Mouse (Mus musculus): ENCODE measurements around the gene Igf1r. TPM values are rescaled to one million over a fixed set of nuclear protein-coding genes. Genes with fewer than 3 reads are reported as not detected.

The Igf1r gene
- polyA plus RNA-seq (2016; fragmentation: Nextera tagmentation; extraction: Ambion mirVana): 34.7 and 38.7 TPM in 2 replicates

DNA sequence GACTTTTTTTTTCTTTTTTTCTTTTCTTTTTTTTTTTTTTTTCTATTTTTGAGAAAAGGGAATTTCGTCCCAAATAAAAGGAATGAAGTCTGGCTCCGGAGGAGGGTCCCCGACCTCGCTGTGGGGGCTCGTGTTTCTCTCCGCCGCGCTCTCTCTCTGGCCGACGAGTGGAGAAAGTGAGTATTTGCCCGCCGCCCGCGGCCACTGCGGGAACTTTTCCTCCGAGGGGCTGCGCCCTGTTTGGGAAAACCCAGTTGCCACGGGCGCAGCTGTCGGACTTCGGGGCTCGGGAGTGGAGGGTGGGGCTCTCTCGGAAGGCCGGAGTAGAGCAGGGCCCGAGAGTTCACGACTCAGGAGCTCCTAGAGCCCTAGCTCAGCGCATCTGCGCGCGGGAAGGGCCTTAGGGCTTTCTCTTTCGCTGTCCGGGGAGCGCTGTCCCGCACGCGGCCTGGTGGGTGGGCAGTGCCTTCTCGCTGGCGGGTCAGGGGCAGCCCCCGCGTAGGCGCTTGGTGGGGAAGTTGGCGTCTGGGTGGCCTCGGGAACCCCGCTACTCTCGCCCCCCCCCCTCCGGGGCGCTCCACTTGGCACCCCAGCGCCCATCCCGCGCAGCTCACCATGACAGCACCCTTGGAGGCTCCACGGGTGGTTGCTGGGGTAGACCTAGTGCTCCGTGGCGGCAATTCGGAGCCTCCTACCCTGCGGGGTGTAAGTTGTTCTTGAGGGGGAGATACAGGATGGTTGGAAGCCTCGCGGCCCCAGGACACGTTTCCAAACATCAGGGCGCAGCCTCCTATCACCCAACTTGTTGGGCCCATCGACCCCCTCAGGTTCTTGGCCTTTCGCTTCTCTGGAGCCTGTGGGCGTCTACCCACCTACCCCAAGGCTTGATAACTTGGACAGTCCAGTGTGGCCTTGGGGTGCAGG, at the start of gene Igf1r:
Igf1r (plus strand) TSS at position 51 of the 924 bp plus-strand sequence.
- Histone ChIP-seq H3K4me2 (replicated peaks) (peak within 1 kb of the TSS; percentile 99), H3K9ac (peak within 1 kb of the TSS; percentile 98), H3K36me3 (no peaks in the 10 kb centered on the region), H3K27me3 (replicated peaks) (no peaks in the 10 kb centered on the region), H3K4me3 (peak within 1 kb of the TSS; percentile 95), H3K27ac (peak within 1 kb of the TSS; percentile 99), H3K9me3 (no peaks in the 10 kb centered on the region), H3K4me1 (peaks cover 29% of the 10 kb centered on the region)
- ATAC-seq (ENCODE audit: low FRiP score, low read depth): no peak
- under 1% methylated on average over 60 of the region's 62 CpGs for WGBS

DNA sequence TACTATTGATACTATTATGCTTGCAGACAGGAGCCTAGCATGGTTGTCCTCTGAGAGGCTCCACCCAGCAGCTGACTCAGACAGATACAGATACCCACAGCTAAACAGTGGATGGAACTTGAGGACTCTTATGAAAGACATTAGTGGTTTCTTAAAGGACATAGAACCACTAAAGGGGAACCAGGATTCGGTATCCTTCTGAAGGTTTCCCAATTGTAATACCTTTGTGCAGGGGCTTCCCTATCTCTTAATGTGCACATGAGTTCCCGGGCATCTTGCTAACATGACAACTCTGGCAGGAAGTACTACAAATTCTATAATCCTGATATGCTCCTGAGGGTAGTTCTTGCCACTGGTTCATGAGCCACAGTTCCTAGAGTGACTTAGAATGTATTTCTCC, 46.3 kb upstream of the Igf1r start:
- Histone ChIP-seq H3K4me1 (no peaks in the 10 kb centered on the region), H3K27ac (no peak overlapping the region), H3K4me2 (replicated peaks) (no peak overlapping the region), H3K4me3 (no peak overlapping the region), H3K36me3 (no peaks in the 10 kb centered on the region), H3K9me3 (no peaks in the 10 kb centered on the region), H3K27me3 (replicated peaks) (no peaks in the 10 kb centered on the region), H3K9ac (no peak overlapping the region)
- 98% methylated on average over 2 of the region's 2 CpGs for WGBS
- no peak for ATAC-seq (ENCODE audit: low FRiP score, low read depth)

DNA sequence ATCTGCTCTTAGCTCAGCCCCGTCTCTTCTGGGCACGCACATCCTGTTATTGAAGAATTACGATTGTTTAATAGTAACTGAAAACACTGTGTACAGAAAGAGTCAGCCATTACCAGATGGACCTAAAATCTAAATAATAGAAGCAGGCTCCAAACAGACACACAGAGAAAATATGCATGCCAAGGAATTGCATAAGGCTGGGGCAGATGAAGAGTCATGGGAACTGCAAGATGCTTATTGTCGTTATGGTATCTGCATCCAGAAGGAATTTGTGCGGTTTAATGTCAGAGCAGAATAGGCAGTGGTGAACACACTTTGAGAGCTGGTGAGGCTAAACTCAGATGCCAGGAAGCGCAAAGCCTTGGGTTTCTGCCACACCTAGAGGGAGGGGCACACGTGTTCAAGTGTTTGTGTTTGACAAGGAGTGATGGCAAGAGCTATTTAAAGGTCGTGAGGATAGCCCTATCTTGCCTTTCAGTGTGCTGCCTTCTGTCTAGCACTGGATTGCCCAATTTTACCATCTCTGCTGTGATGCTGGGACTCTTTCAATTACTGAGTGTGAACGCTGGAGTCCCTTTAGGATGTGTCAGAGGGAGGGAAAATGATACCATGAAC, 44.7 kb upstream of the Igf1r start:
- Histone ChIP-seq H3K4me2 (replicated peaks) (no peak overlapping the region), H3K27me3 (replicated peaks) (no peaks in the 10 kb centered on the region), H3K27ac (no peak overlapping the region), H3K4me3 (no peak overlapping the region), H3K4me1 (0 out of 2 replicates have a peak, but pooled peaks cover 3% of the 10 kb centered on the region), H3K9me3 (no peaks in the 10 kb centered on the region), H3K36me3 (no peaks in the 10 kb centered on the region), H3K9ac (no peak overlapping the region)
- ATAC-seq (ENCODE audit: low FRiP score, low read depth): no peak
- 87% methylated on average over 9 of the region's 9 CpGs for WGBS

DNA sequence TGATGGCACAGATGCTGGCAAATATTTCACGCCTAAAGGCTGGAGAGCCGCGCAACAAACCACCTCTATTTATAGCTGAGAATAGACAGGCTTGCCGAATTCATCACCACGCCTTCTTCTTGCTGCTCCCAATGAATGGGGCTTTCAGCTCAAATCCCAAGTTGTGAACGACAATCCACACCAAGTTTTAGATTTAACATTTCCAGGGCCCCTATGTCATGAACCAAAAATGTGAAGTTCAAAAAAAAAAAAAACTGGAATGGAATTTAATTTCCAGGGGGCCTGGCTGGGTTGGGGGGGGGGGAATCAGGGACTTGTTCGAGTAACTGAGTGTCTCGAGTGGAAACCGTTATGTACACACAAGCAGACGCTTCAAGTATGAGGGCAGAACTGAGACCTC, 42.1 kb upstream of the Igf1r start:
- Histone ChIP-seq H3K9me3 (no peaks in the 10 kb centered on the region), H3K4me3 (no peak overlapping the region), H3K27ac (no peak overlapping the region), H3K36me3 (no peaks in the 10 kb centered on the region), H3K4me1 (0 out of 2 replicates have a peak, but pooled peaks cover 3% of the 10 kb centered on the region), H3K4me2 (replicated peaks) (peak overlapping the region; percentile 41), H3K9ac (no peak overlapping the region), H3K27me3 (replicated peaks) (no peaks in the 10 kb centered on the region)
- WGBS: 20% methylated on average over 10 of the region's 10 CpGs
- ATAC-seq (ENCODE audit: low FRiP score, low read depth): no peak; the same call in 1 of the 2 replicates

DNA sequence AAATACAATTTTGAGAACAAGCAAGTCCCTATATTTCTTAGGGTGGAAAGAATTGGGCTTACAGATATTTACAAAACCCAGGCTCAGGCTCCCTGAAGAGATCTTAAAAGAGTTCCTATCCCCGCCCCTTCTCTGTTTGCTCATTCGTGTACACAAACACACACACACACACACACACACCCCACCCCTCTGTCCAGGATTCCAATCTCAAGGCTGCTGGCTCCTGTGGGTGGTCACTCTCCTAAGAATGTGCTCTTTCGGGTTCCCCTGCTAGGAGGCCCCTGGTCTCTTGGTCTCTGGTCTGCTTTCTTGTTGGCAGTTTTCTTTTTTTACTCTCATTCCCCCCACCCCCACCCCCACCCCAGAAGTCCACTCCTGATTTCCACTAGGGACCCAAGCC, 41.7 kb upstream of the Igf1r start:
- WGBS: 13% methylated on average over 3 of the region's 3 CpGs
- H3K9me3 ChIP-seq: no peaks in the 10 kb centered on the region
- H3K27me3 ChIP-seq (replicated peaks): no peaks in the 10 kb centered on the region
- H3K4me3 ChIP-seq: no peak overlapping the region
- no peak overlapping the region for H3K9ac ChIP-seq
- H3K4me1 ChIP-seq: 0 out of 2 replicates have a peak, but pooled peaks cover 3% of the 10 kb centered on the region
- H3K27ac ChIP-seq: no peak overlapping the region
- H3K4me2 ChIP-seq (replicated peaks): peak overlapping the region; percentile 41
- H3K36me3 ChIP-seq: no peaks in the 10 kb centered on the region
- no peak for ATAC-seq (ENCODE audit: low FRiP score, low read depth)

DNA sequence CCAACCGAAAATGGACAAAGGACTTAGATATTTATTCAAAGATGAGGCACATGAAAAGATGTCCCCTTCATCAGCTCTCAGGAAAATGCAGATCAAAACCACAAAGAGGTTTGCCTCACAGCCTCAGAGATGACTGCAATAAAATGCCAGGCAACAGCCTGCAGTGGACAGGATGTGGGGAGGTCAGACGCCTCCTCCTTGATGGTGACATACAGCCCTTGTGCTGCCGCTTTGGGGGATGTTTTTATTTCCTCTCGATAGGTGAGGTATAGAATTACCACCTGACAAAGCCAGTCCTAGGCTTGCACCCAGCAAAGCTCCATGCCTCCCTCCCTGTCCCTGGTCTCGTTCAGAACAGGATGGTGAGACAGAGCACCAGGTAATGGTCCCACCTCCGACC, 40.8 kb upstream of the Igf1r start:
- no peak overlapping the region for H3K4me3 ChIP-seq
- H3K36me3 ChIP-seq: no peaks in the 10 kb centered on the region
- no peaks in the 10 kb centered on the region for H3K9me3 ChIP-seq
- no peak overlapping the region for H3K9ac ChIP-seq
- H3K4me2 ChIP-seq (replicated peaks): no peak overlapping the region
- ATAC-seq (ENCODE audit: low FRiP score, low read depth): no peak
- H3K27ac ChIP-seq: no peak overlapping the region
- H3K4me1 ChIP-seq: 0 out of 2 replicates have a peak, but pooled peaks cover 3% of the 10 kb centered on the region
- WGBS: 36% methylated on average over 6 of the region's 6 CpGs
- H3K27me3 ChIP-seq (replicated peaks): no peaks in the 10 kb centered on the region

DNA sequence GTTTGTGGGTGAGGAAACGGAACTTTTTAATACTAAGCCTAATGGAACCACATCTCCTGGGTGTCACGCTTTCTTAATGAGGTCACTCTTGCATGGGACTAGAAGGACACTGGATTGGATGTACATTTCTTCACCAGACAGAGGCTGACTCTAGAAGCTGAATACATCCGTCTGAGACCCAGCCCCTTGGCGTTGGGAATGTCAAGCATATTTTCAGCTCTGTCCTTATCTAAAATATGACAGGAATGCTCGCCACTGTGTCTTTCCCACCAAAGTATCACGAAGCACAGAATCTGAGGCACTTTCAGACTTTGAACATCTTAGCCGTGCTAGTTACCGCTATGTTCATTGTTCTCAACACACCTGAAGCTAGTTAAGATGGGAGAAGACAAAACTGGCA, 35.7 kb upstream of the Igf1r start:
- H3K27ac ChIP-seq: no peak overlapping the region
- H3K9me3 ChIP-seq: no peaks in the 10 kb centered on the region
- H3K4me1 ChIP-seq: 0 out of 2 replicates have a peak, but pooled peaks cover under 1% of the 10 kb centered on the region
- WGBS: 89% methylated on average over 8 of the region's 8 CpGs
- H3K9ac ChIP-seq: no peak overlapping the region
- no peak overlapping the region for H3K4me2 ChIP-seq (replicated peaks)
- no peak for ATAC-seq (ENCODE audit: low FRiP score, low read depth)
- H3K4me3 ChIP-seq: no peak overlapping the region
- H3K36me3 ChIP-seq: no peaks in the 10 kb centered on the region
- no peaks in the 10 kb centered on the region for H3K27me3 ChIP-seq (replicated peaks)

DNA sequence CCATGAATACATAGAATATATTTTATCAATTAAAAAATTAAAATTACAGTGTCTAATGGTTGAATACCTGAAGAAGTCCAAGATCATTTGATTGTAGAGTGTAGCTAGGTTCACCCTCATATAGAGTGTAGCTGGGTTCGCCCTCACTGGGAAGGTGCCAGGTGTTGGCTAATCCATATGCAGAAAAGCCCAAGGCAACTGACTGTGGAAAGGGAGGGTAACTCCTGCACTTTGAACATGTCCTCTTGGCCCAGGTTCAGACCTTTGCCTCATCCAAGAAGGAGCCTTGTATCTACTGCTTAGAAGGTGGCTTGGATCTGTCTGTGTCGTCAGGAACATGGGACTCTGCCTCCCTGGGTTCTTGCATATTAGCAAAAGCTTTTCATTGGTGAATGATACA, 34.9 kb upstream of the Igf1r start:
- H3K36me3 ChIP-seq: no peaks in the 10 kb centered on the region
- H3K9ac ChIP-seq: no peak overlapping the region
- H3K4me3 ChIP-seq: no peak overlapping the region
- H3K4me2 ChIP-seq (replicated peaks): no peak overlapping the region
- WGBS: 90% methylated on average over 2 of the region's 2 CpGs
- ATAC-seq (ENCODE audit: low FRiP score, low read depth): no peak
- no peaks in the 10 kb centered on the region for H3K9me3 ChIP-seq
- H3K4me1 ChIP-seq: no peaks in the 10 kb centered on the region
- H3K27ac ChIP-seq: no peak overlapping the region
- H3K27me3 ChIP-seq (replicated peaks): no peaks in the 10 kb centered on the region

DNA sequence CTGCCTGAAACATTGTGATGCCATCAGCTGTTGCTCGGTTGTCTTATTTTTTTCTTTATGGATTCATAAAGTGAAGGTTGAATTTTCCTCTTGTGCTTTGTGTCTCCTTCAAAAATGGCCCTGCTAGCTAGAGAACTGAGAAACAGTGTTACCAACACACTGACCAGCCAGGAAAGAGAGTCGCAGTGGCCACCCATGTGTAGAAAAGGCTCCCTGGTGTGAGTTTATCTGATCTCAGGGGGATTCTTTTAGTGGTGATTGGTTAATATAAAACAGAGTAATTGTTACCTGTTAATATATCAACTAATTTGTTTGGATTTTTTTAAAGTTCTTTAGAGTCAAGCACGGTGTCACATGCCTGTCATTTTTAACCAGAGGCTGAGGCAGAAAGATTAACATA, 33.2 kb upstream of the Igf1r start:
- WGBS: 69% methylated on average over 3 of the region's 3 CpGs
- ATAC-seq (ENCODE audit: low FRiP score, low read depth): no peak
- Histone ChIP-seq H3K4me2 (replicated peaks) (no peak overlapping the region), H3K27me3 (replicated peaks) (no peaks in the 10 kb centered on the region), H3K4me3 (no peak overlapping the region), H3K4me1 (no peaks in the 10 kb centered on the region), H3K36me3 (no peaks in the 10 kb centered on the region), H3K9ac (no peak overlapping the region), H3K9me3 (no peaks in the 10 kb centered on the region), H3K27ac (no peak overlapping the region)

DNA sequence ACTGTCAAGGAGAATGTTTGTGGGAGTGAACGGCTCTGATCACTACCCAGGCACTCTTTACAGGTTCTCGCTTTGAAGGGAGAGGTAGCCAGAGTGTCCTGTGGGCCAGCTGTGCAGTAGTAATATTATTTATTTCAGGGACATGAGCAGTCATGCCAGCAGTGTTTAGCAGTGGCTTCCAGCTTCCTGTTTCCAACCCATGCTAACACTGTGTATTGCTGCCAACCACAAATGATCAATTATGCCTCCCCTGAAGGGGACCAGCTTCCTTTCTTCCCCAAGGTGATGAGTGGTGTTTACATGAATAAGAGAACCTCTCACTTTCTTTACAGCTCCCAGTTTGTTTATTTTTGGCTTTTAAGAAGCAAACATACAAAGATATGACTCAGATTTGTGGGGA, 28.4 kb upstream of the Igf1r start:
- no peak overlapping the region for H3K27ac ChIP-seq
- no peak overlapping the region for H3K4me3 ChIP-seq
- WGBS: 68% methylated on average over 2 of the region's 2 CpGs
- no peaks in the 10 kb centered on the region for H3K36me3 ChIP-seq
- no peak overlapping the region for H3K4me2 ChIP-seq (replicated peaks)
- no peak overlapping the region for H3K9ac ChIP-seq
- H3K9me3 ChIP-seq: no peaks in the 10 kb centered on the region
- H3K4me1 ChIP-seq: no peaks in the 10 kb centered on the region
- H3K27me3 ChIP-seq (replicated peaks): no peaks in the 10 kb centered on the region
- ATAC-seq (ENCODE audit: low FRiP score, low read depth): no peak

DNA sequence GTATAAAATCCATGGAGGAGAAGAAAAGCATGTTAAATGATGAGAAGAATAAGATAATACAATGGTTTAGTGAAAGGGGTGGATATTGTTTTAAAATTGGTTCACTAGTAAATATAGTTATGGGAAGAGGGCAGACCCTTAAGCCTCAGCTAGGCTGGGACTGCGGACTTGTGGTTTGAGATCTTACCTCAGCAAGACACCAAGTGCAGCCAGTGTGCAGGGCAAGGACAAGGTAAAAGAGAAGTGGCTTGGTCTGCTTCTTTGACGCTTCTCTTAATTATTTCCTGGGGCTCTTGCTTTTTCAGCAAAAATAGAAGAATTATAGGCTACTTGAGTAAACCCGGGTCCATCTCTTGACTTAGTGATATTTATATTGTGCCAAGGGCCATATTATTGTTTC, 22.5 kb upstream of the Igf1r start:
- H3K4me3 ChIP-seq: no peak overlapping the region
- no peak overlapping the region for H3K9ac ChIP-seq
- H3K27ac ChIP-seq: no peak overlapping the region
- ATAC-seq (ENCODE audit: low FRiP score, low read depth): no peak
- H3K4me1 ChIP-seq: no peaks in the 10 kb centered on the region
- no peak overlapping the region for H3K4me2 ChIP-seq (replicated peaks)
- H3K27me3 ChIP-seq (replicated peaks): no peaks in the 10 kb centered on the region
- 94% methylated on average over 3 of the region's 3 CpGs for WGBS
- H3K36me3 ChIP-seq: no peaks in the 10 kb centered on the region
- H3K9me3 ChIP-seq: no peaks in the 10 kb centered on the region

DNA sequence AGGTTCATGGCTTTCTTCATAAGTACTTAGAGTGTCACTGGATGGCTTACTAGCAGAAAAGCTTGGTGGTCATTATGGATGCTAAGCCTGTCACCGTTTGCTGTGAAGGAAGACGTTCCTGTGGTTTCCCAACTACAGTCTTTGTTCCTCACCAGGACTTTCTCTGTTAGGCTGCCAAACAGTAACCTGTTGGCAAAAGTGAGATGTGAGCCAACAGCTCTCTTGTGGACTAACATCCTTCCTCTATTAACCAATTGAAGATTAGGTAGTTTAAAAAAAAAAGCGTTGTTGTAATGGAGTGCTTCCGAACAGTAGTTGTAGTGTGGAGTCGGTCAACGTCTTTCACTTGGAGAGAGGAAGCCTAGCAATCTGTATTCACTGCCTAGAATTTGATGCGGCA, 15.8 kb upstream of the Igf1r start:
- 90% methylated on average over 7 of the region's 7 CpGs for WGBS
- Histone ChIP-seq H3K4me2 (replicated peaks) (no peak overlapping the region), H3K9me3 (no peaks in the 10 kb centered on the region), H3K36me3 (no peaks in the 10 kb centered on the region), H3K4me1 (no peaks in the 10 kb centered on the region), H3K9ac (no peak overlapping the region), H3K4me3 (no peak overlapping the region), H3K27ac (no peak overlapping the region), H3K27me3 (replicated peaks) (no peaks in the 10 kb centered on the region)
- no peak for ATAC-seq (ENCODE audit: low FRiP score, low read depth)
